In the genomic region with DNA sequence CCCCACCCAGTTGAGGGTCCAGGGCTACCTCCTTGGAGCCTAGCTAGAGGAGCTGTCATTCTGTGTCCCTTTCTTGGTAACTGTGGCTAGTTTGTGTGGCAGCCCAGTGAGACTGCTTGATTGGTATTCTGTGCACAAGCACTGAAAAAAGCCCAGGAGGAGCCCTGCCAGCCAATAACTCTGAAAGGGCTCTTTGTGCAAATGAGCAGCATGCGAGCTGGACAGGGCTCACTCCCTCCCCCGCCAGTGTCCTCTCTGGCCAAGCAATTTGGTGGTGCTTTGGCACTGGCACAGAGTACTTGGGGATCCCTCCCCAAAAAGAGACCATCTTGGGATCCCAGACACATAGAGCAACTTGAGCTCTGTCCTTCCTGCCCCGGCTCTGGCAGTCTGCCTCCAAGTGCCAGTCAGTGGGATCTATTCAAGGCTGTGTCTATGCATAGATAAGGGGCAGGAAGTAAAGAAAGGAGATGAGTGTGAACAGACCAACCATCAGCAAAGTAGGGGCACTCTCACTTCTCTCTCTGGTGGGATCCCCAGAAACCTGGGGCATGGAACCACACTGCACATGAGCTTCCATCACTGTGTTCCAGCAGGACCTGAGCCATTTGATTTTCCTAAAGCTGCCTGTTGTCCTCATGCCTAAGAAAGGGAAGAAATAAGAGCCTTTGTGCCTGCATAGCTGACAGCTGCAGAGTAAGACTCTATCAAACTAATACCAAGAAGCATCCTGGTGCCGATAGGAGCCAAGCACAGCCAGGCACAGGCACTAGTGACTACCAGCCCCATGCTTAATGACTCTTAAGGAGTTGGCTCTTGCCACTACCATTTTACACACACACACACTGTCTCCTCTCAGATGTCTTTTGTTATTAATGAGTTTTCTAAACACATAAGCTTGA, we compare ENCODE assay signal across 8 mouse cellular contexts. TPM values are rescaled to one million over a fixed set of nuclear protein-coding genes. Genes with fewer than 3 reads are reported as not detected.
DNase-seq lines count a peak whose midpoint lies in the region; ATAC-seq lines count a peak whose summit lies in the region.

No protein-coding gene starts in this region.

- peaks cover 40% of the 10 kb centered on the region for H3K4me1 ChIP-seq in hindbrain, embryonic 13.5 days (replicated peaks)
- H3K4me1 ChIP-seq in midbrain, embryonic 11.5 days (ENCODE audit: control insufficient read depth, insufficient read depth, low read length), result peaks cover 24% of the 10 kb centered on the region

- ATAC-seq in hindbrain, embryonic 13.5 days (ENCODE audit: low FRiP score), result peak; percentile 86
- peak; percentile 89 for ATAC-seq in midbrain, embryonic 11.5 days (ENCODE audit: low FRiP score)

- peak overlapping the region; percentile 75 for H3K27ac ChIP-seq in hindbrain, embryonic 13.5 days
- H3K27ac ChIP-seq in midbrain, embryonic 11.5 days (ENCODE audit: low read depth, low read length), result peak overlapping the region; percentile 41

- WGBS in hindbrain, embryonic 13.5 days, result 19% methylated on average over 4 of the region's 4 CpGs
- WGBS in midbrain, embryonic 11.5 days, result 49% methylated on average over 4 of the region's 4 CpGs

- no peaks in the 10 kb centered on the region for H3K9me3 ChIP-seq in hindbrain, embryonic 13.5 days
- no peaks in the 10 kb centered on the region for H3K9me3 ChIP-seq in midbrain, embryonic 11.5 days (ENCODE audit: control insufficient read depth, low read length)

- H3K27me3 ChIP-seq in hindbrain, embryonic 13.5 days, result no peaks in the 10 kb centered on the region
- no peaks in the 10 kb centered on the region for H3K27me3 ChIP-seq in midbrain, embryonic 11.5 days (ENCODE audit: control insufficient read depth, insufficient read depth, low read length)

- no peak overlapping the region for H3K9ac ChIP-seq in hindbrain, embryonic 13.5 days
- 0 out of 2 replicates have a peak overlapping the region, but pooled peaks have one; percentile 1 for H3K9ac ChIP-seq in midbrain, embryonic 11.5 days (ENCODE audit: low read length)

- no peak overlapping the region for H3K4me2 ChIP-seq in hindbrain, embryonic 13.5 days
- H3K4me2 ChIP-seq in midbrain, embryonic 11.5 days, result no peak overlapping the region

- no peaks in the 10 kb centered on the region for H3K36me3 ChIP-seq in hindbrain, embryonic 13.5 days
- no peaks in the 10 kb centered on the region for H3K36me3 ChIP-seq in midbrain, embryonic 11.5 days (ENCODE audit: control insufficient read depth, insufficient read depth, low read length)

- no peak overlapping the region for H3K4me3 ChIP-seq in hindbrain, embryonic 13.5 days
- H3K4me3 ChIP-seq in midbrain, embryonic 11.5 days (ENCODE audit: low read depth, low read length), result no peak overlapping the region

- DNase-seq in Muller cell, postnatal 12 days (ENCODE audit: inconsistent ontology term), result peak; percentile 82
- peak; percentile 63 to 77 for DNase-seq in cerebellum, postnatal 10 days
- DNase-seq in midbrain, embryonic 11.5 days (ENCODE audit: low spot score, missing footprints), result peak; percentile 90
- no peak for DNase-seq in c-Kit-positive CD71-positive TER-119-positive erythroid progenitor cells, embryonic 14.5 days (ENCODE audit: low spot score)
- DNase-seq in kidney, adult 8-10 months, result no peak
- DNase-seq in ovary, postnatal 10 days (ENCODE audit: low spot score), result no peak
- no peak for DNase-seq in spleen, postnatal 14 days (ENCODE audit: low spot score in 2 of 2)

RNA-seq across cellular contexts. Expression of gene Lrrc4, which starts 11.1 kb away (rescaled TPM):
- 5.6 and 6.4 TPM in 2 replicates for polyA plus RNA-seq in hindbrain, embryonic 13.5 days (2015; fragmentation: Nextera tagmentation; extraction: Ambion mirVana)
- 2.2 and 2.7 TPM in 2 replicates for polyA plus RNA-seq in midbrain, embryonic 11.5 days (2014; fragmentation: Nextera tagmentation; extraction: Ambion mirVana)

Comparison
In these comparisons a context has a peak if more than half of its experiments do, and no peak if none do; other contexts are left out.
1. DNase-seq: peak in Muller cell, postnatal 12 days (single experiment), cerebellum, postnatal 10 days (2 of 2) and midbrain, embryonic 11.5 days (single experiment); none in c-Kit-positive CD71-positive TER-119-positive erythroid progenitor cells, embryonic 14.5 days (single experiment), kidney, adult 8-10 months (0 of 2), ovary, postnatal 10 days (single experiment) and spleen, postnatal 14 days (0 of 2).